Mouse (Mus musculus): ENCODE measurements around the gene Gm49373.

Gm49373 gene

DNA sequence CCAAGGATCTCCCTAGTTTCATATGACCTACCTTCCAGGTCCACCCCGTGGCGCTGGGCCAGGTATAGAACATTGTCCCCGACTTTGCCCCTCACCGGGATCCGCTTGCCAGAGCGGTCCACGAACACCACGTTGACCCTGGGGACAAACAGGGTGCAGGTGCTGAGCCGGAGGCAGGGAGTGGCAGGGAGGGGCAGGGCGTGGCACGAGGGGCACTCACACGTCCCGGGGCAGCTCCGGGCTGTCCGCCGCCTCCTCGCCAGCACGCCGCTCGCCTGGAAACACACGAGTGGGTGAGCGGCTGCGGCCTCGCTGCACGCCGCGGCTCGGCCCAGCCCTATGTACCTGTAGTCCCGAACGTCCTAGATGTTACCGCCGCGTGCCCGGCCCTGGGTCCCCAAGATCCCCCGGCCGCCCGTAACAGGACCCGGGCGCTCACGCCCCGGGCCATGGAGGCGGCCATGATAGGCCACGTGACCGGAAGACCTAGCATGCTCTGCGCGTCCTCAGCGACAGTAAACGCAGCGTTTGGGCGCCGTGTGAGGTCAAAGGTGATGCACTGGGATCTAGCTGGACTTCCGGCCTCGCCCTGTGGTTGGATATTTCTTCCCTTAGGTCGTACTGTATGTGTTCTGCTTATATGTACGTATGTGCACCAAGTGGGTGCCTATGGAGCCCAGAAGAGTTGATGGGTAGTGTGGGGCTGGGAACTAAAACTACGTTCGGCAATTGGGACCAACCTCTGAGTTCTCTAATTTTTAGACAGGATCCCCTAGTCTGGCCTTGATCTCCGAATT is at the start of gene Gm49373, which contains the start of gene Fdx1l:
TSS of gene Gm49373 (minus strand) at position 53 of the 797 bp plus-strand sequence.
TSS of gene Fdx1l (minus strand) at position 571 of the 797 bp plus-strand sequence.
- WGBS, result 1% methylated on average over 58 of the region's 58 CpGs

DNA sequence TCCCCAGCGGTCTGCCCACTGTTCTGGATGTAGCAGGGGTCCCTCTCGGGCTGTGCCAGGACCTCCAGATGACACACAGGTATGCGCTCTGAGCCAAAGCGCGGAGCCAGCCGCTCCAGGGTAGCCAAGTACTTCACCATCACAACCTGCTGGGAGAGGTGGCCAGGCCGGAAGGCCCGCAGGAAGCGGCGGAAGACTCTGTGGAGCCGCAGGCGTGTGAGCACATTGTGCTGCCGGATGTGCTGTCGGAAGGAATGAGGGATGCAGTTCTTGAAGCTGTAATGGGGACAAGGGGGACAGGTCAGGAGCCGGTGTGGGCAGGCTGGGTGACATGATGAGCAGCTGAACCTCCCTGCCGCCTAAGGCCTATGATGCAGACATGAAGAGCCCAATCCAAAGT is 48.6 kb upstream of the Gm49373 start:
- WGBS, result 86% methylated on average over 16 of the region's 16 CpGs

DNA sequence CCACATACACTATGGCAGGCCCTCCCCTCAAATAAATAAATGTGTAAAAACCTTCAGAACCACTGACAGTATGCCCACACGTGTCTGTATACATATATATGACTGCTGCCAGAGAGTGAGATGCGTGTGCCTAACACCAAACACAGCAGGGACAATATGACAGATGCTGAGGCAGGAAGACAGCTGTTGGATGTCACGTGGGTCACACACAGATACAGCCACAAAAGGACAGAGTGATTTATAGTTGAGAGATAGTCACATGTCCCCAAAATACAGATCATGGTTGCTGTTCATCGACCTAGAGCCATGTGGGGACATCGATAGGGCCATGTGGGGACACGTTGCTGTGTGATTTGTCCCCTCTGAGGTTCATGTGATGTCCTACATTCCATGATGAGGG is 44.2 kb upstream of the Gm49373 start:
- WGBS, result 81% methylated on average over 6 of the region's 6 CpGs

DNA sequence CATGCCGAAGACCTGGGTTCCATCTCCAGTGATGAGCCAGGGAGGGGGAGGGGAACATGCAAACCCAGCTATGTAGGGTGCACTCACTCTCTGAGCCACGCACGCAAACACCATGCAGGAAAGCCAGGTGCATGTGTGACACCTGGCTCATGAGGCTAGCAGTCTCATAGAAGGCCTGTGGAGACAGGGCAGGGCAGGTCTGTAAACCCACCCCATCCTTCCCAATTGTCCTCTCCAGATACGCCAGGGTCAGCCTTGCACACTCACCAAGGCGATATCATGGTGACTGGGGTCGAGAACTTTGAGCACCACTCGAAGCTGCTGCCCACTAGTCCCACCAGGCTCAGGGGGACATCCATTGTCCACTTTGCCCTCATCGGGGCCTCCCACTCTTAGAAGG is 42.2 kb upstream of the Gm49373 start:
- WGBS, result 95% methylated on average over 8 of the region's 8 CpGs

DNA sequence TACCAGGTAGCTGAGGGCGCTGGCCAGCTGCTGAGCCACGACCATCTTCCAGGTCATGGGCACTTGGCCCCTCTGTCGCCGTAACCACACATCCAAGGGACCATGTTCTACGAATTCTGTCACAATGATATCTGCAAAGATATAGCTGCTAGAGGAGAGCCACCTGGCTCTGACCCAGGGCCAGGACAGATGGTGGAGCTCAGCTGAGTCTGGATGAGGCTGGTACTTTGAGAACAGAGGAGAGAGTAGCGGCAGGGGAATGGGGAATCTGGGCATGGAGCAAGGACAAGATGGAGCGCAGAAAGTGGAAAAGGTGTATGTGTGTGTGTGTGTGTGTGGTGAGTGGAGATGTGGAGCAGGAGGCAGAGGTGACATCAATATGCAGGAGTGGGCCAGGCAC is 41.3 kb upstream of the Gm49373 start:
- WGBS, result 79% methylated on average over 7 of the region's 7 CpGs

DNA sequence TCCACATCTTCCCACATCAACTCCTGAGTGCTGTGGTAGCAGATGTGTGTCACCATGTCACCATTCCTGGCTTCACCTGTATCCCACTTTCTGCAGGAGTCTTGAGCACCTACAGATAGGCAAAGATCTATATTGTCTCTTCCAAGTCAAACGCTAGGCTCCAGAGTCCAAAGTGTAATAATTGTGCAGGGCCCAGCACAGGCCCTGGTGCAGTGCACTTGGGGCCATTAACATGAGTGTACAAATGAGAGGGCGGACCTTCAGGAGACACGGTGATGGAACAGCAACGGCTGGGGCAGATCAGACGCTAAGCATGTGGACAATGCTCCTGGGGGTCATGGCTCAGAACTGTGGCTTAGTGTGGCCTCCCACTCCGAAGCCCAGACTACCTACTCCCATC is 40.9 kb upstream of the Gm49373 start:
- 92% methylated on average over 6 of the region's 6 CpGs for WGBS

DNA sequence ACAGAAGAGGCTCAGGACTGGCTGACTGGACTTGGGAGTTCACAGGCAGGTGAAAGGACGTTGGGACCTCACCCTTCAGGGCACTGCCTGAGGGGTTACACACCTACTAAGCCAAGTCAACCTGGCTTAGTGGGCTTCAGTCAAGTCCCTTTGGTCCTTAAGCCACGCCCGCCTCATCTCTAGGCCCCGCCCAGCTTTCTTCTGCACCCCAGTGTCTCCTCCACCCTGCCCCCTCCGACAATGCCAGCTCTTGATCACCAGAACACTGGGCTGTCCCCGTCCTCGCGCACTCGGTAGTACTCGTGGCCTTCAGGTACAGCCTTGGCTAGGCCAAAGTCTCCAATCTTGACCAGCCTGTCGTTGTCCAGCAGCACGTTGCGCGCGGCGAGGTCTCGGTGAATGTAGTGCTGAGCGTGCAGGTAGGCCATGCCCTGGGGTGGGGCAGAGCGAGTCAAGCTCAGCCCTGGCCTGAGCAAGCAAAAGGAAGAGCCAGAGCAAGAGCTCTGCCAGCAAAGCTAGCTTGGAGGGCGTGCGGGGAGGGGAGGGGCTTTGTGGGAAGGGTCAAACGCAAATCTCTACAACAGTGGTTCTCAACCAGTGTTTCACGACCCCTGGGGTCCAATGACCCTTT is 34.8 kb upstream of the Gm49373 start:
- 68% methylated on average over 23 of the region's 23 CpGs for WGBS

DNA sequence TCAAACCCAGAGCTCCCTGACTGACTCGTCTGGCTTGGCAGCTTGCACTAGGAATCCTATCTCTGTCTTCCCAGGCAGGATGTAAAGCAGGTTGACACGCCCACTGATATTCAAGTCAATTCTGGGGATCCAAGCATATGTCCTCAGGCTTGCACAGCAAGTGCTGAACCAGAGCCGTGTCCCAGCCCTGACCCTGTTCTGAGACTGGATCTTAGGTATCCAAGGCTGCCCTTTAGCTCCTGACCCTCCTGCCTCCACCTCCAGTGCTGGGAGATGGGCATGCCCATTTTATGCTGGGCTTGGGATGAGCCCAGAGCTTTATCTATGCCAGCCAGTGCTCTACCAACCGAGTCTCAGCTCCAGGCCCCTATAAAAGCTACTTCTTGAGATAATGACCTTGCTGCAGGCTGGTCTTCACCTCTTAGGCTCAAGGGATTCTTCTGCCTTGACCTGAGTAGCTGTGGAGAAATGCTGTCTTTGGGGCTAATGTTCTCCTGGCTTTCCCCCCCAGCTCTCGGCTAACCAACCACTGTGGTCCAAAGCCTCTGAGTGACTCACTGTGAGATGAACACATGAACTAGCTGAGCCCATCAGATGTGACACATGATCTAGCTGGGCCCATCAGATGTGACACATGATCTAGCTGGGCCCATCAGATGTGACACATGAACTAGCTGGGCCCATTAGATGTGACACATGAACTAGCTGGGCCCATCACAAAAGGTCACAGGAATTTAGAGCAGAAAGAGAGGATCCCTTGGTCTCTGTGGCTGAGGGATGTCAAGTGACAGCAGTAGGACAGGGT is 33.1 kb upstream of the Gm49373 start:
- 55% methylated on average over 5 of the region's 5 CpGs for WGBS

DNA sequence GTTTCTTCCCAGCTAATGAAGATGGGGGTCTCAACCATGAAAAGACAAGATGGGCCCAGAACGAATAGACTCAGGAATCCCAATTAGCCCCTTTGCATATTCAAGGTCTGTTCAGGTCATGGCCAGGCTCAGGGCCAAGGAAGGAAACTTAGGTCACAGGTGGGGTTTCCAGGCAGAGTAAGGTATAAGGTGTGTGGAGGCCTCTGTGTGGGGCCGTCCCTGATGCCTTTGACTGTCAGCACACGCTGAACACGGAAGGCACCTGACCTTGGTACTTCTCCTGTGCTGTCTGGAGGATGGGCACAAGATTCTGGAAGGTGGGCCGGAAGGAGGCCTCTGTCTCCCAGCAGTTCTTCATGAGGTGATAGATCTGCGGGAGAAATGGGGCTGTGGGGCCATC is 31.9 kb upstream of the Gm49373 start:
- 85% methylated on average over 6 of the region's 6 CpGs for WGBS

DNA sequence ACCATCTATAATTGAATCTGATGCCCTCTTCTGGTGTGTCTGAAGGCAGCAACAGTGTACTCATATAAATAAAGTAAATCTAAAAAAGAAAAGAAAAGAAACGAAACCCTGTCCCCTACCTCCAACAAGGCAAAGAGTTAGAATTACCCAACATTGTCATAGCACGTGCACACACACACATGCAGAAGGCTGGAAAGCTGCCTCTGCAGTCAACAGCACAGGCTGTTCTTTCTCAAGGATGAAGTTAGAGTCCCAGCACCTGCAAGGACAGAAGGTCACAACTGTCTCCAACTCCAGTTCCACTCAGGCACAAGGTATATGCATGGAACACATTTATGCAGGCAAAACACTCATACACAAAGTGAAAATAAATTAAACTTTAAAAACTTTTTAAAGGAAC is 29.2 kb upstream of the Gm49373 start:
- 92% methylated on average over 2 of the region's 2 CpGs for WGBS

DNA sequence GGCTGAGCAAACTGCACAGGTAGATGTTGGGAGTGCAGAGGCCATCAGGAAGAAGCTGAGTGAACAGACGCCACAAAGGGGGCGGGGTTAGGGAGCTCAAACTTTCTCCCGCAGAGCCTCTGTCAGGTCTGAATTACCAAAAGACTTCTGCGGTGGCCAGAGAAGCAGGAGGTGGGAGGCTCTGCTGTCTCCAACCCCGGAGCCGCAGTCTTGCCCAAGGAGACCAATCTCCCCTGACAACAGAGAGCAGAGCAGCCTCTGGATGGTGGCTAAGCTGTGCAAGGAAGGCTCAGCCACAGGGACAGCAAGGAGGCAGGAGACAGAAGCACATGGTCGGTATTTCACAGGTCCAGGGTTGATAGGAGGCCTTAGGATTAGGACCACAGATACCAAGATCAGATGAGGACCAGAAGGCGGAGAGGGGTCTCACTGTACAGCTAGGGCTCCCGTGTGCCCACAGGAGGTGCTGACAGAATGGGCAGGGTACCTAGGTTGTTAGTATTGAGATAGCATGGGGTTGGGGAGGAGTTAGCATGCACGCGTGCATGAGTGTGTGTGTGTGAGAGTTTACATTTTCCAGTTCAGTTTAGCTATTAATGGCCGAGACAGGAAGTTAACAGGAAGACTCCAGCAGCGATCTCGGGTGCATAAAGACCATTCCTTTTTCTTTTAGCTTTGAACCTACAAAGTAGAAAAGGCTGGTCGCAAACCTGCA is 27.7 kb upstream of the Gm49373 start:
- WGBS, result 55% methylated on average over 15 of the region's 15 CpGs

DNA sequence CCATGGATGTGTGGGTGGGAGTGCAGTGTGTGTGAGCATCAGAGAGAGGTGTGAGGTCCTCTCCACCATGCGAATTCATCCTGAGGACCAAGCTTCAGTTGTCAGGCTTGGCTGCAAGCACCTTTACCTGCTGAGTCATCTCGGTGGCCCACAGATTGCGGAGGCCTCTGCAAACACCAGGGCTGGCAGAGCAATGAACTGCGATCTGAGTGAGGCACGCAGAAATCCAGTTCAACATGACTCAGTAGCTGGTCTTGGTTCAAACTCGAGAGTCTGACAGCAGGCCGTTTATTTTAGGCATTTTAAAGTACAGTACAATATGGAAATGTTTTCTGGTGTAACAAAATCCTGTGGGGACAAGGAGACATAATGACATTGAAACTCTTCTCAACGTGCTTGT is 24.9 kb upstream of the Gm49373 start:
- 45% methylated on average over 8 of the region's 8 CpGs for WGBS

DNA sequence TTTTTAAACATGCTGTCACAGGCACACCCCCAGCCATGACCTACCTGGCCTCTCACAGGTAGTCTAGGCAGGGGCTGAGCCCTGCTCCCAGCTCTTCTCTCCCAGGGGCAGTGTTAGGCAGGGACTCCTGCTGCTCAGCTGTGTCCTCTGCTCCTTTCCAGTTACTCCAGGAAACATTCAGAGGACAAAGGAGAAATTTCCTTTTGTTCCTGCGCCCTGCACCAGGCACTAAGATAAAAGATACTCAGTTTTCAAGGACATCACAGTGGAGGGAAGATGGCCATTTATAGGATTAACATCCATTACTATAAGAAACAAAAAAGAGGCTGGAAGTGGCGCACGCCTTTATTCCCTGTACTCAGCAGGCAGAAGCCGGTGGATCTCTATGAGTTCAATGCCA is 23.1 kb upstream of the Gm49373 start:
- 93% methylated on average over 4 of the region's 4 CpGs for WGBS

DNA sequence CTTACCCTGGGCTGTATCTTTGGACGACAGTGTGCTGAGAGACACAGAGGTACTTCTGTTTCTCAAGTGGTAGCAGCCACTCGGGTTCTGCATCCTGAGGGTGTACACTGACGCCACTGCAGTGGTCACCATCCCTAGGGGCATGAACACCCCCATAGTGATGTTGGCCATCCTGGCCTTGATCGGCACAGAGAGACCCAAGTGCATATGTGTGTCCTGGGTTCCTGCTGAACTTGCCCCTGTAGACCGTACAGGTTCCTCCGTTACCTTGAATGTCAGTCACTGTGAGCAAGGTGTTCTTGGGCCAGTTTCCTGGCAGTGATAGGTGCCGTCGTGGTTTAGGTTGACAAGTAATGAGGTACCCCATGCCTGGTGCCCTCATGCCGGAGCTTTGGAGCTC is 20.5 kb upstream of the Gm49373 start:
- 97% methylated on average over 9 of the region's 9 CpGs for WGBS

DNA sequence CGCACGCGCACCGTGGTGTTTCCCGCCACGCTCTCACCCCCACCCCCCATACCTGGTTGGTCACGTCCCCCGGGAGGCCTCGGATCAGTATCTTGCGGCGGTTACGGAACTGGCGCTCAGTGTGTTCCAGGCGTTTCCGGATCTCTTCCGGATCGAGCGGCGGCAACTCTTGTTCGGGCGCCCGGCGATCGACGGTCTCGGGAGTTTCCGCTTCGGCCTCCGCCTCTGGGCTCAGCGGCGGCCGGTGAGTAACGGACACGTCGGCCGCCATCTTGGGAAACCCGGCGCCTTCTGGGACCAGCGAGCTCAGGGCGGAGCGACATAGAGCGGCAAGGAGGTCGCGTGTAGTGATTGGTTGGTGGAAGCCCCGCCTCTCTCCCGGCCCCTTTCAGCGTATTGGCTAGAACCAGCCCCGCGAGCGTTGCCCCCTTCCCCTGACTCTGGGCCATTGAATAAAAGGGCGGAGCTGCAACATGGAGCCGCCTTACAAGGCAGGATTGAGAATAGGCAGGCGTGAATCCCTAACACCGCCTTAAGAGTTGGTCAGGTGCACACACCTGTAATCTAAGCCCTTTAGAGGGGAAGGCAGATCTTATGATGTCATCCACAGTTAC is 18.9 kb upstream of the Gm49373 start, which contains the start of the genes Gm38431 and Raver1:
TSS of gene Gm38431 (minus strand) at position 291 of the 614 bp plus-strand sequence.
TSS of gene Raver1 (minus strand) at position 302 of the 614 bp plus-strand sequence.
- WGBS, result under 1% methylated on average over 54 of the region's 54 CpGs

DNA sequence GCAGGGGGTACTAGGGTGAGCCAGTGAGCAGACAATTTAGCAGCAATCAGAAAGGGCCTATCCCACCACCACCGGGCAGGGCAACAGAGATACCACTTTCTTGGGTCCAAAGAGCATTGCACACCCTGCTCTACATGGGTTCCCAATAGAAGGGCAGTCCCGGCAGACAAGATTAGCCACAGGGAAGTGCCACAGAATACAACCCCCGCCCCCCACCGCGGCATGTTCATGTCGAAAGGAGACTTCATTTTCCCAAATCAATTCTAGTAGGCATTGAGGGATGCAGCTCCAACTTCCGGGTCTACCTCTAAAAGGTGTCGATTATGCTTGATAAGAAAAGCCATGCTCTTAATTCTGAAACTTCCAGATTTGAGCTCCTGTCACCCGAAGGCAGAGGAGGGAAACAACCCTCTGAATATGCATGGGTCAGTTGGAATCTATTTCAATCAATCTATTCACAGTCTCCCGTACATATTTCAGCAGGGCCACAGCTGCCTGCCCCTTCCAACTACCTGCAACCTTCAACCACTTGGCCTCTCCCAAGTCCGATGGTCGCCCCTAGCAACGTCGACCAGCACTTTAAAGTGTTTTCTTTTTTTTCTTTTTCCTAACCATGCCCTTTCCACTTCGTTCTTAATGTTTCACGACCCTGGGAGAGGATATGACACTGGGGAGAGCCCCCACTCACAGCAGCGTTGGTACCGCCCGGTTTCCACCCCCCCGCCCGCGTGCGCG is 18.2 kb upstream of the Gm49373 start:
- 2% methylated on average over 24 of the region's 24 CpGs for WGBS

DNA sequence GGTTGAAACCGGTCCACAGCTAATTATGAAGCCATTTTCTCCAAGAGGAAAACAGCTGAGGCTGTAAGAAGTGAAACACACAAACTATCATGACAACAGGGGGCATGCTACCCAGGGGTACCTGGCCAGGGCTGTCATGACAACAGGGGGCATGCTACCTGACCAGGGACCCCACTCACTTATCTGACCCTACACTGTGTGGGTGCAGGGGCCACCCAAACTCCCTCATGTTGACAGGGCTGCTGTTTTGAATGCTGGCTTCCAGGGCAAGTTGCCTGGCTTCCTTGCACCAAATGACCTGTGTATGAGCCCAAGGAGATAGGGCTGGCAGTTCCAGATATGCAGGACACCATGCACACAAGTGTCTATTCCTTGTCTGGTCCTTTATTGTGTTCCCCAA is 17.6 kb upstream of the Gm49373 start:
- 74% methylated on average over 1 of the region's 1 CpGs for WGBS

DNA sequence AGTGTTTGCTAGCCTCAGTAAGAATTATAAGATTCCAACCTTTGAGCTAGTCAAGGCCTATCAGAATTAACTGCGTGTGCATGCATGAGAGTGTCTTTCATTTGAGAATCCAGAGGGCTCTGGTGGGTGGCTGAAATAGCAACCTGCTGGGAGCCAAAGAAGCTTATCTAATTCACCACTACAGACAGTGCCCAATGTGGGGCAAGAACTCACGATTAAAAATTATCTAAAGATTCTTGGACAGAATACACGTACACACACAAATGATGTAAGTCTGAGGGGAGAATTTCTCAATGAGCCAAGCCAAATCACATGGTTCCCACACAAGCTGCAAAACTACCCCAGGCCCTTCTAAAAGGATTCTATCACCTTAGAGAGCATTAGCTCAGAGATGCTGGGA is 10.4 kb upstream of the Gm49373 start:
- 45% methylated on average over 3 of the region's 3 CpGs for WGBS

DNA sequence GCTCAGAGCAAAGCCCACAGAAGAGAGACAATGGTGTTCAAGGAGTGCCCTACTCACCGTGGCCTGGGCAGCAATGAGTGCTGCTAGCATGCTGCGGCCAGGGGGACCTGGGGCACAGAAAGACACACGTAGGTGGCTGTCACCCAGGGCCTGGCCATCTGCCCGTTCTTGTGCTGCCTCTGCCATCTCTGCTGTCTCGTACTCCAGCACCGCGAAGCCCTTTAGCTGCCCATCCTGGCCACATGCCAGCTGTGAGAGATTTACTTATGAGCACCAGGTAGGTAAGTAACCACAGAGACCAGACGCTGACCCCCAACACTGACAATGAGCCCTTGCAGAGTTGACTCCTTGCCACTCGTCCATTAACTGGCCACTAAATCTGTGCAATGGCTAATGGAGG is 8.2 kb upstream of the Gm49373 start:
- 63% methylated on average over 9 of the region's 9 CpGs for WGBS

DNA sequence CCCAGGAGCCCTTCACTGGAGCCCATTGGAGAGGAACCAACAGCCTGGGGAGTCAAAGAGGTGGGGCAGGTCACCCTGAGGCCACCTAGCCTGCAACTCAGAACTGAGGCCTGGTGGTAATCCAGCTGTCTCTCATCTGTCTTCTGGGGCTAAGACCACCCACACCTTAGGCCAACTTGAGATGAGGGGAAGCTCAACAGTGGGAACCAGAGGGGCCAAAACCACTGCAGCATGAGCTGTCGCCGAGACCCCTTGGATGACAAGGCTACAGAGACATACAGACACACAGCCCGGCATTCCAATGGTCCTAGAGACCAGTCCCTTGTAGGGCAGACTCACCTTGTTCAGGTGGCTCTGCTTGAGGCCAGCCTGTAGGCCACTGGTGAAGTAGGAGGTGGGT is 2.7 kb upstream of the Gm49373 start:
- WGBS, result 91% methylated on average over 3 of the region's 3 CpGs

DNA sequence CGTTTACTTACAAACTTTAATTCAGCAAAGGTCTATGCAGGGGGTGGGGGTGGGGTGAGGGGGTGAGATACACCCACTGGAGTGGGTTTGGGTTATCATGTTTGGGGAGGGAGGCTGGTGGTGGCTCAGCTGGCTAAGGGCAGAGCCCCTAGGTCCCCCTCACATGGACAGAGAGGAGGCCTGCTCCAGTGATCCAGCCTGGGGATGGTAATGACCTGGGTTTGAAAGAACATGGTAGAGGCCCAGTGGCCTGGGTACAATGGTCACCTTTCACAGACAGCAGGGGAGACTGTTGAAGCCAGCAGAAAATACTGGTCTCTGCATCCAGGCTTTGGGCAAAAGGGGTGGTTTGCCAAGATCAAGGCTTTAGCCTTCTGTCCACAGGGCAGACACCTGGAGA is 1.3 kb upstream of the Gm49373 start:
- 49% methylated on average over 1 of the region's 1 CpGs for WGBS
